Mouse (Mus musculus) left cerebral cortex, postnatal 25 days (tissue): ENCODE data around the gene Olfr1564. TPM values are rescaled to one million over a fixed set of nuclear protein-coding genes. Genes with fewer than 3 reads are reported as not detected.
"Not testable (repeated sequence)": the region's sequence is repeated elsewhere in the genome, so short reads cannot be mapped to it uniquely, and the experiment has no call there.

Experiments
- DNase-seq, 2 experiments: peaks; one replicate each; pipeline ENCODE4 v3.0.0; 2022; ENCODE audit warnings: low spot score in 2 of 2, mixed read lengths in 1 of 2
- intact Hi-C: fragments of 180-260 bp; cut with DNase I; formaldehyde crosslinking; loops from one replicate; pipeline ENCODE4 v1.15.1; 2025
- total RNA-seq, 2 experiments: library from RNA; stranded (reverse); gene quantifications; 2 replicates each; pipeline ENCODE4 v1.2.3; 2021

The Olfr1564 gene
- total RNA-seq = 1 to 10 TPM; 1.0 to 1.3 TPM

- DNase-seq = no peak
- intact Hi-C loops = no loop called here
Observed at GRCm38 (mm10) chr17:33221590-33221989, at the start of gene Olfr1564. Gene Olfr1564 (minus strand): TSS chr17:33221690.

- intact Hi-C loops = no loop called here
- DNase-seq = no peak
Observed at GRCm38 (mm10) chr17:33268907-33269306, 47.4 kb upstream of the Olfr1564 start.

GRCm38 (mm10) chr17:33264376-33264775 is 42.9 kb upstream of the Olfr1564 start, which contains the start of gene Olfr63:
Gene Olfr63 (plus strand): TSS chr17:33264676.
- no peak for DNase-seq
- intact Hi-C loops = no loop called here

DNA sequence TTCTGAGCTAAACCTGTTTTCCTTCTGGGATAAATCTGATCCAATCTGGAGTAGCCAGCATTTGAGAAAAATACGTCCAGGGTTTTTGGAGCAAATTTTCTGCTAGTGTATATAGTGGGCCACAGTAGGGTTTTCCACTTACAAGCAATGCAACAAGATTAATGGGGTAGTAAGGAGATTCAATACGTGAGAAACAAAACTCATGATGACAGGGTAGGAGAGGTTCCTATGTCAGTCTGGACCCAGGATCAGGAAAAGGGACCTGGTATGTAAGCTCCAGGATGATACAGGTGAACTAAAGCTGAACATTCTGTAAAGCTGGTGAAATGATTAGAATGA is 33.8 kb upstream of the Olfr1564 start:
- DNase-seq, intact Hi-C loops: not testable (repeated sequence)

DNA sequence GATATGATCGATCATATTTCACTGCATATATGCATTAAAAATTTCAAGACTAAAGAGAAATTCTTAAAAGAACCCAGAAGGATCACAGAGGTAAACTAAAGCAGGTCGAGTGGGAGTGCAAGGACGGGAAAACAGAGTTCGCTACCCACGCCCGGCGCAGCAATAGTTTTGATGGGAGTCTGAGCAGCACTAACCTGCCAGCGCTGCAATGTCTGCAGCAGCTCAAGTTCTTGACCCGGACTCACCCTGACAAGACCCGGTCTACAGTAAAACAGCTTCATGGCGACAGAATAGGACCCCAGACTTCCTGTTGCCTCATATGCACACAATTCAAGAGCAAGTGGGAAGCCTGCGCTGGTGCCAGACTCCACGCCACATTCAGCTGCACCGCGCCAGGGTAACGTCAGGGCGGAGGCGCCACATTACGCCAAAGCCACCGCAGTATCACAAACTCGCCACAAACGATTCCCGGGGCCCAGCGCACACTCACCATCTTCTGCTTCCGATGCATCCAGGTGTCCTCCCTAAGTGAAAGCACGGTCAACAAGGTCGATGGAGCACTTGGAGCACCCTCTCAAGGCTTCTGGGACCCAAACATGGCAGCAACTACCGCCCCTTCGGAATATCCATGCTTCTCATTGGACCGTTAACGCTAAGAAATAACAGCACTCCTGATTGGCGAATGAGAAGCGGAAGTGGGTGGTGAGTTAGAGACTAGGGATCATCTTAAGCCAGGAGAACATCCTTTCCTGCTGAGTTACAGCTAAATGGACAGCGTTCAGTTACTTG is 33.2 kb upstream of the Olfr1564 start, which contains the start of gene Zfp955a:
Zfp955a (minus strand) TSS at position 616 of the 789 bp plus-strand sequence.
- DNase-seq, intact Hi-C loops: not testable (repeated sequence)

DNA sequence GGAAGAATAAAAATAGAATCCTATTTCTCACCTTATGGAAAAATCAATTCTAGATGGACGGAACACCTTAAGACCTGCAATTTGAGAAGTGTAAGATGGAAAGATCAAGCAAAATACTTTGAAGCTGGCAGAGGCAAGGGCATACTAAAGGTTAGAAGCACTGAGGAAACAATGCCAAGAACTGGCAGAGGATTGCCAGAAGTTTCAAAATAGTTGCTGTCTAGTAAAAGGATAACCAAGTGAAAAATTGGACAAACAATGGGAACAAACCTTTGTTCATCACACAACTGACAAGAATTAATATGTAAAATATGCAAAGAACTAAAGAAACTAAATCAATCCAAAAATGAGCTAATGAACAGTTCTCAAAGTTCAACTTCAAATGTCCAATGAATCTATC is 15.2 kb upstream of the Olfr1564 start:
- not testable (repeated sequence) for DNase-seq
- intact Hi-C loops = loop anchor here (10.0 kb wide), 1 partner anchor 68 kb away; no protein-coding TSS in a partner anchor

GRCm38 (mm10) chr17:33191002-33191401 is 30.5 kb downstream of the Olfr1564 start, which contains the start of gene Olfr239:
Gene Olfr239 (plus strand): TSS chr17:33191302.
- intact Hi-C loops, DNase-seq: not testable (repeated sequence)

- intact Hi-C loops = not testable (repeated sequence)
Observed at GRCm38 (mm10) chr17:33168147-33168546, 53.3 kb downstream of the Olfr1564 start, which contains the start of gene Olfr55. Gene Olfr55 (plus strand): TSS chr17:33168447.

More at GRCm38 (mm10) chr17:33168147-33168546, 53.3 kb downstream of the Olfr1564 start, which contains the start of gene Olfr55:
- DNase-seq = not testable (repeated sequence)

Other genes with a start within 250 kb of the Olfr1564 start
- 10 to 100 TPM; 16.1 to 18.0 TPM for gene Zfp952, start 228.6 kb downstream of the Olfr1564 start, total RNA-seq
- gene Zfp763, start 188.3 kb downstream of the Olfr1564 start, total RNA-seq = 10 to 100 TPM; 19.0 to 24.6 TPM
- not detected for gene 4921501E09Rik, start 153.6 kb downstream of the Olfr1564 start, total RNA-seq
- 10 to 100 TPM; 17.5 to 19.5 TPM for gene Zfp563, start 132.4 kb downstream of the Olfr1564 start, total RNA-seq
- gene Morc2b, start 82.0 kb downstream of the Olfr1564 start, total RNA-seq = 1 to 10 TPM; 2.8 to 3.0 TPM
- gene Olfr55, start 53.2 kb downstream of the Olfr1564 start, total RNA-seq = not detected
- not detected for gene Olfr239, start 30.4 kb downstream of the Olfr1564 start, total RNA-seq
- 10 to 100 TPM; 13.5 to 14.3 TPM for gene Zfp955a, start 33.5 kb upstream of the Olfr1564 start, total RNA-seq
- not detected for gene Olfr63, start 43.0 kb upstream of the Olfr1564 start, total RNA-seq
- 10 to 100 TPM; 29.6 to 34.8 TPM for gene Zfp955b, start 67.9 kb upstream of the Olfr1564 start, total RNA-seq
- 10 to 100 TPM; 16.6 to 20.0 TPM for gene Zfp81, start 137.2 kb upstream of the Olfr1564 start, total RNA-seq
- 10 to 100 TPM; 11.2 to 13.2 TPM for gene Zfp101, start 173.0 kb upstream of the Olfr1564 start, total RNA-seq
- gene Actl9, start 211.2 kb upstream of the Olfr1564 start, total RNA-seq = not detected